Mouse (Mus musculus) stomach, embryonic 15.5 days (tissue): Measurements from ENCODE around the gene Rbfox1. TPM values are rescaled to one million over a fixed set of nuclear protein-coding genes. Genes with fewer than 3 reads are reported as not detected.
A peak's percentile ranks its signal among the peaks of the same experiment; 100 is the strongest.

Experiments used
- ATAC-seq: fragments of 200-750 bp; cut with Nextera tagmentation; 2 replicates; pipeline ENCODE4 v1.8.0; 2017; ENCODE audit warnings: low read depth, moderate number of reproducible peaks, moderate TSS enrichment; ENCODE audit not compliant: insufficient read depth, low FRiP score
- H3K27ac ChIP-seq: fragments of 300-500 bp; sonication (generic); 2 replicates; pipeline ENCODE4 v1.5.1; 2015; ENCODE audit warnings: mild to moderate bottlenecking, inconsistent platforms
- H3K27me3 ChIP-seq: fragments of 300-500 bp; sonication (generic); replicated peaks from 2 replicates; pipeline ENCODE4 v1.6.1; 2015; ENCODE audit warnings: inconsistent platforms
- H3K36me3 ChIP-seq: fragments of 300-500 bp; sonication (generic); 2 replicates; pipeline ENCODE4 v1.6.1; 2015; ENCODE audit warnings: inconsistent platforms
- H3K4me1 ChIP-seq: fragments of 300-500 bp; sonication (generic); 2 replicates; pipeline ENCODE4 v1.6.1; 2015; ENCODE audit warnings: inconsistent platforms
- H3K4me2 ChIP-seq: fragments of 300-500 bp; sonication (generic); 2 replicates; pipeline ENCODE4 v1.6.1; 2015; ENCODE audit warnings: mild to moderate bottlenecking, inconsistent platforms
- H3K4me3 ChIP-seq: fragments of 300-500 bp; sonication (generic); replicated peaks from 2 replicates; pipeline ENCODE4 v1.5.1; 2015; ENCODE audit warnings: inconsistent platforms
- H3K9ac ChIP-seq: fragments of 300-500 bp; sonication (generic); 2 replicates; pipeline ENCODE4 v1.6.1; 2015; ENCODE audit warnings: inconsistent platforms
- H3K9me3 ChIP-seq: fragments of 300-500 bp; sonication (generic); 2 replicates; pipeline ENCODE4 v1.6.1; 2016; ENCODE audit warnings: inconsistent platforms
- WGBS: fragments of 180-500 bp; shearing (Covaris S2); methylation state at CpG from one replicate; pipeline ENCODE4 v1.1.7; 2015; 5-methylcytosine and 5-hydroxymethylcytosine counted together
- polyA plus RNA-seq: library from polyadenylated mRNA; unstranded; fragments of >200 nt; fragmentation: Nextera tagmentation; extraction: Ambion mirVana; gene quantifications from 2 replicates; pipeline ENCODE4 v1.2.1, GENCODE M21; 2015

The Rbfox1 gene
- polyA plus RNA-seq, 1 experiment from 2014 or later = 3.5 TPM

DNA sequence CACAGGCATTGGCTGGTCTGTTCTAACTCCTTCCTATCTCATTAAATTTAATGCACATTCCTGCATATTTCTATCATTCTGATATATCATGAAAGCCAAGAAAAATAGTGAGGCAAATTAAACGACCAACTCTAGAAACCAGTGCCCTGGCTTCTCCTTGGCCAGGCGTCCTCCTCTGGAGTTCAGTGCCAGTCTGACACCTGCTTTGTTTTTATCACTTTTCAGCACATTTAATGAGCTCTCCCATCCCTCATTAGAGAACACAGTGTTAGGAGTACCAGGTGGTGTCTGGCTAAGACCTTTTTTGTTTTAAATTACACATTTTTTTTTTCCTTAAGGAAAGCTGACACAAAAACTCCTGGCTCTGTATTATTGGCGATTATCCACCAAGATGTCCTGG, 1489.0 kb downstream of the Rbfox1 start:
- Histone ChIP-seq H3K4me3 (no peak overlapping the region), H3K9me3 (no peaks in the 10 kb centered on the region), H3K36me3 (no peaks in the 10 kb centered on the region), H3K27me3 (no peaks in the 10 kb centered on the region), H3K4me2 (no peak overlapping the region), H3K9ac (no peak overlapping the region), H3K4me1 (no peaks in the 10 kb centered on the region), H3K27ac (no peak overlapping the region)
- 67% methylated on average over 3 of the region's 3 CpGs for WGBS
- no peak for ATAC-seq

DNA sequence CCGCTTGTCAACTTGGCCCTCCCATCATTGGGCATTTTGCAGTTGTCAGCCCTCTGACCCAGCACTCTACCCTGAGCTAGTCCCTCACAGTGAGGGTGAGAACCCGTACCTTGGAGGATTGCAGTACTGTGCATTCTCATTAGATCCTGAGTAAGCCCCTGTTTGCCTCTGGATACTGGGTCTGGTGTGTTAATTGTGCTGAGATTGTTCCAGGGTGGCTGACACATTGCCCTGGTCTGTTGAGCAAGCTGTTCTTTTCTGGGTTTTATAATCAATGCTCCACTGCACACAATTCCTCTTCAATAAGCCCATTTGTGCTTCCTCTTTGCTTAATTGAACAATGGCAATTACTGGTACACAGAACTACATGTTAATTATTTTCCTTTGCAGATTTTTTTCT, 1489.5 kb downstream of the Rbfox1 start:
- H3K4me1 ChIP-seq = no peaks in the 10 kb centered on the region
- no peak overlapping the region for H3K4me3 ChIP-seq
- no peak overlapping the region for H3K4me2 ChIP-seq
- H3K27ac ChIP-seq = no peak overlapping the region
- no peaks in the 10 kb centered on the region for H3K9me3 ChIP-seq
- ATAC-seq = no peak
- H3K27me3 ChIP-seq = no peaks in the 10 kb centered on the region
- 58% methylated on average over 2 of the region's 2 CpGs for WGBS
- H3K9ac ChIP-seq = no peak overlapping the region
- no peaks in the 10 kb centered on the region for H3K36me3 ChIP-seq

DNA sequence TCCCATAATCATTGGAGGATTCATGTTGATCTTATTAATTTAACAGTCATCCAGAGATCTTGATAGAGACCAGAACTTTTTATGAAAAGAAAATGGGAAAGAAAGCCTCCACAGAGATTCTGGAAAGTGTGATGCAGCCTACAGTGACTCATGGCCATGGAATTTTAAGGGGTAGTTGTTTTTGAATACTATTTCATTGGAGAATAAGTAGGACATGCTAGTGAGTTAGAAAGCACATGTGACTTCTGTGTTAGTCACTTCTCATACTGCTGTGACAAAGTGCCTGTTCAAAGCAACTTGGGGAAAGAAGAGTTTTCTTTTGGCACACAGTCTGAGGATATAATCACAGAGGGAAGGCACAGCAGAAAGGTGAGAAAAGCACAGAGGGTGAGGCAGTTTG, 1510.9 kb downstream of the Rbfox1 start:
- Histone ChIP-seq H3K9me3 (no peaks in the 10 kb centered on the region), H3K27me3 (no peaks in the 10 kb centered on the region), H3K27ac (no peak overlapping the region), H3K36me3 (no peaks in the 10 kb centered on the region), H3K9ac (no peak overlapping the region), H3K4me2 (no peak overlapping the region), H3K4me3 (no peak overlapping the region), H3K4me1 (no peaks in the 10 kb centered on the region)
- no peak for ATAC-seq

GRCm38 (mm10) chr16:7404766-7405492, 1519.8 kb downstream of the Rbfox1 start:
- H3K4me3 ChIP-seq = no peak overlapping the region
- H3K36me3 ChIP-seq = no peaks in the 10 kb centered on the region
- no peak for ATAC-seq
- no peaks in the 10 kb centered on the region for H3K9me3 ChIP-seq
- H3K4me1 ChIP-seq = no peaks in the 10 kb centered on the region
- no peaks in the 10 kb centered on the region for H3K27me3 ChIP-seq
- H3K27ac ChIP-seq = no peak overlapping the region
- no peak overlapping the region for H3K9ac ChIP-seq
- H3K4me2 ChIP-seq = no peak overlapping the region
- WGBS = 51% methylated on average over 6 of the region's 6 CpGs

DNA sequence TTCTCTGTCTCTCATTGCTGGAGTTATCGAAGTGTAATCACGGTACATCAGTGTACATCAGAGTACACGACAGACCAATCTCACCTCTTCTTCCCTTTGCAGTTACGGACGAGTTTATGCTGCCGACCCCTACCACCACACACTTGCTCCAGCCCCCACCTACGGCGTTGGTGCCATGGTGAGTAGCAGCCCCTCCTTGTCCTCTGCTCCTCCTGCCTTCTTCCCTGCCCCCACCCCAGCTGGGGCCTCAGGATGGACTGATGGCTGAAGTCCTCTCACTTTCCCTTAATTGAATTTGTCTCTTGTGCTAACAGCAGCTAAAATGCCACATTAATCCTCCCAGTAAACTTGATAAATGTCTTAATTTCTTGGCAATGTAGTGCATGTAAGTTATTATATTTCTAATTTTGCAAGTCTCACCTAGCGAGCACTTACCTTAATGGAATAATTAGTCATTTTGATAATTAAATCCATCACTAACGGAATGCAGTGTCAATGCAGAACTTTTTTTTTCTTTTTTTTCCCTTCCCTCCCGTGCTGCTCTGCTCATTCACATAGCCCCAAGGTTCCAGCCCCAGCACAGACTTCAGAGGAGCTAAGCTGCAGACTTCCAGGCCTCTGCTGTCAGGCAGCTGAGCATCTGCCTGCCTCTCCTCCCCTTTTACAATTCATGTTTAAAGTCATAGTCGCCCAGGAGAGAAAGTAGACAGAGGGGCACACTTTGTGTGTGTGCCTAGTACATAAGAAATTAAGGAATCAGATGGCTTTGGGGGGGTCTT, 1522.9 kb downstream of the Rbfox1 start:
- H3K9ac ChIP-seq = no peak overlapping the region
- H3K9me3 ChIP-seq = no peaks in the 10 kb centered on the region
- no peaks in the 10 kb centered on the region for H3K27me3 ChIP-seq
- H3K4me1 ChIP-seq = no peaks in the 10 kb centered on the region
- no peak overlapping the region for H3K27ac ChIP-seq
- WGBS = 42% methylated on average over 12 of the region's 12 CpGs
- no peak overlapping the region for H3K4me2 ChIP-seq
- no peaks in the 10 kb centered on the region for H3K36me3 ChIP-seq
- no peak overlapping the region for H3K4me3 ChIP-seq
- no peak for ATAC-seq

GRCm38 (mm10) chr16:7419655-7420281, 1534.6 kb downstream of the Rbfox1 start:
- Histone ChIP-seq H3K9ac (no peak overlapping the region), H3K27ac (peak overlapping the region; percentile 59), H3K4me3 (no peak overlapping the region), H3K9me3 (no peaks in the 10 kb centered on the region), H3K4me2 (peak overlapping the region; percentile 45), H3K36me3 (no peaks in the 10 kb centered on the region), H3K4me1 (0 out of 2 replicates have a peak, but pooled peaks cover 3% of the 10 kb centered on the region), H3K27me3 (no peaks in the 10 kb centered on the region)
- peak; percentile 60; the same call in 1 of the 2 replicates for ATAC-seq
- 12% methylated on average over 12 of the region's 12 CpGs for WGBS

DNA sequence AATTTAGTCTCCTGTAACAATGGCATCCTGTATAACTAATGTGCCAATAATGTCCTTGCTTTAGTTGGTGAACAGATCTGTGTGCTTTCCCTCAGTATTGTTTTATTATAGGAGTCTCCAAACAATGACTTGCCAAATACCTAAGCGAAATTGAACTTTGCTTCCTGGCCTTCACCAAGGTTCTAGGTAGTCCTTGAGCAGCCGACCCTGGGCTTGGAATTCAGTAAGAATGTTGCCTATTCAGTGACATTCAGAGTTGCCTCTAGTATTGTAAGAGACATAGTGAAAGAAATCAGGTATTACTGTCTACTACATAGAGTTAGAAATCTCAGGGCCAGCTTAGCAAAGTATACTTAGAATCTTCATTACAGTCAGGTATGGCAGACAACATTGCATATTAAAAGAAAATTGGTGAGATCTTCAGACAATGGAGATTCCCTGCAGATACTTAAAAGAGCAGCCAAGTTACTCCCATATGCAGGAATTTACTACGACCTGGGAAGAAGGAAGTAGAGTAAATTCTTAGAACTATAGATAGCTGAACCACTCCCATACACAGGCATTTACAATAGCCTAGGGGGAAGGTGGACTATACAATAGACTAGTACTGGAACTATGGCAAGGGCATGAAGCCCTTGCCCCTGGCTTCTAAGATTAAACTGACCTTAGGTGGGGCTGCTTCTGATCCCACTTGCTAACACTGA, 1540.4 kb downstream of the Rbfox1 start:
- Histone ChIP-seq H3K36me3 (no peaks in the 10 kb centered on the region), H3K4me2 (no peak overlapping the region), H3K9ac (no peak overlapping the region), H3K9me3 (no peaks in the 10 kb centered on the region), H3K4me3 (no peak overlapping the region), H3K27ac (no peak overlapping the region), H3K27me3 (no peaks in the 10 kb centered on the region), H3K4me1 (no peaks in the 10 kb centered on the region)
- 75% methylated on average over 3 of the region's 3 CpGs for WGBS
- no peak for ATAC-seq

GRCm38 (mm10) chr16:7433296-7433695, 1548.1 kb downstream of the Rbfox1 start:
- no peaks in the 10 kb centered on the region for H3K4me1 ChIP-seq
- H3K9me3 ChIP-seq = no peaks in the 10 kb centered on the region
- H3K4me2 ChIP-seq = no peak overlapping the region
- ATAC-seq = no peak
- H3K9ac ChIP-seq = no peak overlapping the region
- no peaks in the 10 kb centered on the region for H3K27me3 ChIP-seq
- H3K36me3 ChIP-seq = no peaks in the 10 kb centered on the region
- 90% methylated on average over 6 of the region's 6 CpGs for WGBS
- H3K27ac ChIP-seq = no peak overlapping the region
- H3K4me3 ChIP-seq = no peak overlapping the region

GRCm38 (mm10) chr16:7446791-7447290, 1561.7 kb downstream of the Rbfox1 start:
- Histone ChIP-seq H3K9ac (no peak overlapping the region), H3K27me3 (no peaks in the 10 kb centered on the region), H3K36me3 (no peaks in the 10 kb centered on the region), H3K4me1 (no peaks in the 10 kb centered on the region), H3K4me3 (no peak overlapping the region), H3K27ac (no peak overlapping the region), H3K9me3 (no peaks in the 10 kb centered on the region), H3K4me2 (no peak overlapping the region)
- whole genome bisulfite sequencing = 81% methylated on average over 1 of the region's 1 CpGs
- ATAC-seq = no peak

- WGBS = 64% methylated on average over 8 of the region's 8 CpGs
- Histone ChIP-seq H3K9ac (no peak overlapping the region), H3K4me2 (no peak overlapping the region)
These were observed 1562.8 kb downstream of the Rbfox1 start for GRCm38 (mm10) chr16:7447718-7448649.

DNA sequence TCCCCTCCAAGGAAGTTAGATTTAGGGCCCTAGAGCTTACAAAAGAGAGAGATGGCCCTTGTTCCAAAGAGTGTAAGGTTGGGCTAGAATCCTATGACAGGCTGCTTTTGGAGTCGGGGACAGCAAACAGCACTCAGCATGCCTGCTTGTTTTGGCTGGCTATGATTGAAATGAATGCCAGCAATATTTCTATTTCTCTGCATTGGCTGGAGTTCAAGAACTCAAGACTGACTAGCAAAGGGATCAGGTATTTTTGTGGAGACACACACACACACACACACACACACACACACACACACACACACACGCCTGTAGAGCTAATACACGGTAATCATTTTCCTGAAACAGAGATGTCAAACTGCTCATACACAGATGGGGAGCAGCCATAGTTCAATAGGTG, 1566.0 kb downstream of the Rbfox1 start:
- ATAC-seq = no peak
- Histone ChIP-seq H3K27ac (no peak overlapping the region), H3K4me1 (no peaks in the 10 kb centered on the region), H3K9ac (no peak overlapping the region), H3K9me3 (no peaks in the 10 kb centered on the region), H3K27me3 (no peaks in the 10 kb centered on the region), H3K4me3 (no peak overlapping the region), H3K4me2 (no peak overlapping the region), H3K36me3 (no peaks in the 10 kb centered on the region)
- 78% methylated on average over 3 of the region's 3 CpGs for WGBS

More at GRCm38 (mm10) chr16:7447718-7448649, 1562.8 kb downstream of the Rbfox1 start:
- H3K9me3 ChIP-seq = no peaks in the 10 kb centered on the region
- H3K4me3 ChIP-seq = no peak overlapping the region
- no peaks in the 10 kb centered on the region for H3K27me3 ChIP-seq
- H3K27ac ChIP-seq = no peak overlapping the region
- H3K4me1 ChIP-seq = no peaks in the 10 kb centered on the region
- no peaks in the 10 kb centered on the region for H3K36me3 ChIP-seq
- no peak for ATAC-seq
